Mouse (Mus musculus): ENCODE measurements around the gene Stag1. TPM values are rescaled to one million over a fixed set of nuclear protein-coding genes. Genes with fewer than 3 reads are reported as not detected.

Stag1 gene
- total RNA-seq, 1 experiment from 2014 or later: 42.4 TPM

Other genes with a start within 250 kb of the Stag1 start
- gene Il20rb, start 111.0 kb upstream of the Stag1 start, total RNA-seq (2021): 1.2 and 1.5 TPM in 2 replicates
- gene Nck1, start 51.7 kb upstream of the Stag1 start, total RNA-seq (2021): 41.9 and 52.0 TPM in 2 replicates
- 7.6 and 8.4 TPM in 2 replicates for gene Slc35g2, start 26.7 kb upstream of the Stag1 start, total RNA-seq (2021)